Mouse (Mus musculus): Measurements from ENCODE around the gene Vti1a.

DNA sequence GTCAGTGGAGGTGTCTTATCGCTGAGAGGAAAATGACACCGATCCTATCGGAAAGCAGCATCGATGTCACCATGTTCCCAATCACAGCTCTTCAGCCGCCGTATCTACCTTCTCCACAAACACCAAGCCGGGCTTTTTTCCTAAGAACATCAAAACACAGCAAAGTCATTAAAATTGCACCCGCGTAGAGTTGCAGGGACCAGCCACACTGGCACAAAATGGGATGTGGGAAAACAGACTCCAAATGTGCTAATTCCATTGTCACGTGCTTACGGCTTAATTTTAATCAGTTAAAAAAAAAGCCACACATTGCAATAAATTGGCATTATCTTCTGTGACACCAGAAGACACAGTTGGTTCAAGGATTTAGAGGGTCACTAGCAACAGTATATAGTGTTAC, 95.3 kb downstream of the Vti1a start:
- no peak for TF ChIP-seq GATA1 (IDR thresholded peaks at IDR 0.05; ENCODE audit: borderline replicate concordance, low read length)
- TF ChIP-seq FLI1 (IDR thresholded peaks at IDR 0.05; ENCODE audit: low read length), result no peak
